Mouse (Mus musculus): ENCODE data around the gene Slx4. TPM values are rescaled to one million over a fixed set of nuclear protein-coding genes. Genes with fewer than 3 reads are reported as not detected.
A peak's percentile ranks its signal among the peaks of the same experiment; 100 is the strongest.
"Not testable (repeated sequence)": the region's sequence is repeated elsewhere in the genome, so short reads cannot be mapped to it uniquely, and the experiment has no call there.

The Slx4 gene
- 1 to 10 TPM; 6.0 to 9.2 (median 8.3) TPM for total RNA-seq (2022)

DNA sequence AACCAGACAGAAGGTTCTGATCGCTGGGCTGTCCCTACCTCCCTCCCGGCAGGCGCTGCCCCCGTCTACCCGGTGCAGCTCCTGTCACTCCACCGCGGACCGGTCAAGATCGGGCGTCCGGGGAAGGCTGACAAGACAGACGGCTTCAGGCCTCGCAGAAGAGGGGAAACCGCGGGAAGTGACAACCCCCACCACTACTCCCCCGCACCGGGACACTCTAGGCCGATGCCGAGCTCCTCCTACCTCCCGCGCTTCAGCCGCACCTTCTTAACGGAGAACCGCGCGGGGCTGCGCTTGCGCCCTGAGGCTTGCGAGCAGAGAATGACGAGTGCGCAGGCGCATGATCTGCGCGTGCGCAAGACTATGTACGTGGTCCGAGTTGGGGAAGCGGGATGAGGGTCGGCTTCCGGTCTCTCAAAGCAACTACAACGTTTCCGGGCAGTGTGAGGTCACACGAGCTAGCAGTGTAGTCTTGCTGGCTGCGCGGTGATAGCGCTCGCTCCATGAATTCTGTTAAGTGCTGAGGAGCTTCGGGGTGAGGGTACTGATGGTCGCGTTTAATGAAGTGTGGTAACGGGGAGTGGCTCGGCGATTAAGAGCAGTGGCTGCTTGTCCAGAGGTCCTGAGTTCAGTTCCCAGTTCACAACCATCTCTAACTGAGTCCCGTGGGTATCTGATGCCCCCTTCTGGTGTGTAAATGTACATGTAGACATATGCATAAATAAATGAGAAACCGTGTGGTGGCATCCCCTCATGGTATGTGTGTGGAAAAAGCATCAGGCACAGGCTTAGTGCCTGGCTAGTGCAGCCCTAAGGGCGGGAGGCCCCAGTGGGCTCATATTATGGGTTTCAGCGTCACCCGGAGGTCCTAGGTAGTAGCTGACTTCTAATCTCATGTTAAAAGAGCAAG lies at the start of gene Slx4:
Gene Slx4 (minus strand): TSS at position 282 of the 910 bp plus-strand sequence.
- DNase-seq (ENCODE audit: low spot score) = peak; percentile 93

DNA sequence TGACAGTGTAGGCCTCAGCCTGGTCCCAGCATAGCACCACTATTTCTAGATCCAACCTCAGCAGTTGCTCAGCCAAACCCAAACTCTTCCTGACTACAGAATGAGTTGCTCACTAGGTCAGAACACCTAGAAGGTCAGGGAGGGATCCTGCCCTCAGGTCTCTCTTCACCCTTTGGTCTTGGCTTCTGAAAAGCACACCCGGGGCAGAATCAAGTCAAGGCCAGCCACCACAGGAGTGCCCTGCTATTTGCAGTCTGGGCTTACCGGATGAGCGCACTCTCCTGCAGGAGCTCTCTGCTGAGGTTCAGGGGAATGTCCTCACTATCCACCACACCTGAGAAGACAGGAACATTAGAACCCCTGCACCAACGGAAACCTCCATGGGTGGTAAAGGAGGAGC lies 49.0 kb upstream of the Slx4 start:
- DNase-seq (ENCODE audit: low spot score) = no peak

DNA sequence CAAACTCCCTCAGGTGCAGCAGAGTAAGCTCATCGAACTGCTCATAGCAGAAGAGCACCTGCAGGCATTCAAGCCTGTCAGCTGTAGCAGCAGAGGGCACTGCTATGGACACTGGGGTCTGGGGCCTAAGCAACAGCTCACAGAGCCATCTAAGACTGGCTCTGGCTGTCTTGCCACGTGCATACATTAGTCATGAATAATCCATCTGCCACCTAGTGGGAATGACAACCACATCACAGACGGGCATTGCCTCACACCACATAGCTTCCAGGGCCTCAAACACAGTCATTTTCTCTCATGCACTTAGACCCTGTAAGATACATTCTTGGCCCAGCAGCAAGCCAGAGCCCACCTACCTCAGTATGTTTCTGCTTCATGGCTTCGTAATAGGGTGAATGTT lies 42.0 kb upstream of the Slx4 start:
- DNase-seq (ENCODE audit: low spot score) = no peak

DNA sequence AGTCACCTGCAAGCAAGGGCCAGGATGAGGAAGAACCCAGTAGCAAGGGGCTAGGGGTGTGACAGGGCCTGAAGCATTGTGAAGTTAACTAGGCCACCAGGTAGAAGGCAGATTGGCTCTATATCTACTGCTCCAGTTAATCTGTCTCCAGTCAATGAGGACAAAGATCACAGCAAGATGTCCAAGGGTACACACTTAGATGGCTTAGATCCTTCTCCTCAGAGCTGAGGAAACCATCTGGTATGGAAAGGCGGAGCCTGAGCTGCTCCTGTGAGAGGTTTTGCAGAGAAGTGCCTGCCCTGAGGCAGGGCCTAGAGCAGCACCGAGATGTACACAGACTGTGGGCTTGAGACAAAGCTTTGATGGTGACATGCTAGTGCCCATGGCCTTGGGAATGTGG lies 40.5 kb upstream of the Slx4 start:
- no peak for DNase-seq (ENCODE audit: low spot score)

DNA sequence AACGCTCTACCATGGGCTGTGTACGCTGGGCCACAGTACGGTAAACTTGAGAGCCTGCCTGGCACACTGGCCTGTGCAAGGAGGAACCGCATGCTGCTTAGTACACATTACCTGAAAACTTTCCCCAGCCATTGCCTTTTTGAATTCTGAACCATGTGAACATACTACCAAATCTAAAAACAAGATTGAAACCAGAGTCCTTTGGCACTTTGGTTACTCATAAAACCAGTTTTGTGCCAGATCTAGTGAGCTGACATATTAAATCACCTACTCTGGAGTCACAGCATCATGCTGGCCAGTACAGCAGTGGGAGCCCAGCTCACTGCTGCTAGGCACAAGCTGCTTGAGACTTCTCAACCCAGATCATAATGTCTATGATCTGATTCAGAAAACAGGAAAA lies 38.1 kb upstream of the Slx4 start:
- DNase-seq (ENCODE audit: low spot score) = no peak

DNA sequence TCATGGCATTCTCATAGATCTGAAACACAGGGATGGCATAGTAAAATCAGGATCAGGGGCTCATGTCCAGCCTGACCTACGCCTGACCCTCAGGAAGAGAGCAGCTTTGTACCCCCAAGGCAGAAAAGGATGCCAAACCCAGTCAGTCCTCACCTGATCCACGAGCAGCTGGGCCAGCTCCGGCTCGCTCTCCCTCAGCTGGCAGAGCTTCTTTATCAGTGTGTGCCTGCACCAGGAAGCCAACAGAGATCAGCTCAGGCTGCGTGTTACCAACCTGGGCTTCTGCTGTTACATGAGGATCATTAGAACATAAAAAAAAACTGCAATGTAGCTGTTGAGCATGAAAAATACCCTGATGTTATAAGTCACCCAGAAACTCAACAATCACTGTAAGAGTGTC lies 36.6 kb upstream of the Slx4 start:
- no peak for DNase-seq (ENCODE audit: low spot score)

DNA sequence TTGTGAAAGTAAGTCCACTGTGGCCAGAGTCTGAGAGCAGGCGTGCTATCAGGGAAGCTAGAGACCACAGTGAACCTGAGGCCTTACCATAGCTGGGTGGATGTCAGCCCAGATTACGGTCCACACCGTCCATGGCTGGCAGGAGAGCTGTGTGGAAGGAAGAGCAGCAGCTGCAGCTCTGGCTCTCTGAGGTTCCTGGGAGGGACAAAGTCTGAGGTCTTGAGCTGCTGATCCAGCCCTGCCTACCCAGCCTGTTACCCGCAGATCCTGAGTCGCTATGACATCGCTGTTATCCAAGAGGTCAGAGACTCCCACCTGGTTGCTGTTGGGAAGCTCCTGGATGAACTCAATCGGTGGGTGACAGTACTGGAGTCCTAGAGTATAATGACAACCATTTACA lies 34.1 kb upstream of the Slx4 start:
- DNase-seq (ENCODE audit: low spot score) = no peak

DNA sequence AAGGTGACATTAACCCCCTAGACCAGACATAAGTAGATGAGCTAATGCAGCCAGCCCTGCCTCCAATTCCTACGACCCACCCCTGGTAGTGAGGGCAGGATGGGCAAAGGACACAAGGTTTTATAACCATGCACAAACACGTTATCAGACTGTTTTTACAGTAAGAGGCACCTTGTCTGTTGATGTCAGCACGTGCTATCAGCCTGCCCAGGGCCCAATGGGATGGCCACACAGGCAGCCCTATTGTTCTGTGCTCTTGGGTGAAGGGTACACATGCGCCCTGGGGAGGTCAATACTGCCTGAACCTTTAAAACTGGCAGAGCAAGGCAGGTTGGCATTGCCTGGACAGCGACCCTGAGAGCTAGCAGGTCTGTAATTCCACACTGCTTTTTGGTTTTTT lies 33.2 kb upstream of the Slx4 start, which contains the start of gene Dnase1:
Gene Dnase1 (plus strand): TSS at position 136 of the 400 bp plus-strand sequence.
- no peak for DNase-seq (ENCODE audit: low spot score)

DNA sequence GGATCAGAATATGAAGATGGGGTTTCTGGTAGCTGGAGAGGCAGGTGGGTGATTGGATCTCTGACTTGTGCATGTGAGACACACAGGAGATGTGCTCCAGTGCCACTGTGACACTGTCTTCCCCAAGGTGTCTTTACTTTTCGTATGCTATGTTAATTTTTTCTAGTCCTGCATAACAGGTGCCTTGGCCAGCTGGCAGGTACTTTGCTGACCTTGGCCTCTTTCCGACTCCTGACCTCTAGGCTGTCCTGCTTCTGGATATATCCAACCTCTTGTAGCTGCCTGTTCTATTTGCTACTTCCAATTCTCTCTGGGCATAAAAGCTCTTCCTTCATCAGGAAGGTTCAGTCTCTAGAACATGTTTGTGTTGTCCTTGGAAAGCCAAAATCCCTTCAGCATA lies 32.0 kb upstream of the Slx4 start:
- no peak for DNase-seq (ENCODE audit: low spot score)

DNA sequence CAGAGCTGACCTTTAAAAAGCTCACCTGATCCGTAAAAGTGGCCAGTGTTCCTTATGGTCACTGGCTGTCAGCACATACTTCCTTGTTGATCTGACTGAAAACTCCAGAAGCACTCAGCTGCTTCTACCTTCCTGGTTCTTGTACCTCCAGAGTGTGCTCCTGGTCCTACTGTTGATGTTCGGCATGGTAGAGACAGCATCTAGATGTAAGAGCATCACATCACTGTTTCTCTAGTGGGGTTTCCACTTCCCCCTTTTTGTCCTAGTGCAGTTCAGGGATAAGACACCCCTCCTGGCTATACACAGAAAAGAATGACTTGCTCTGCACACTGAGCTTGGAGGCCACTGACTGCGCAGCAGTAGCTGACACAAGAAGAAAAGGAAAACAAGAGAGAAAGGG lies 30.9 kb upstream of the Slx4 start:
- DNase-seq (ENCODE audit: low spot score) = no peak

DNA sequence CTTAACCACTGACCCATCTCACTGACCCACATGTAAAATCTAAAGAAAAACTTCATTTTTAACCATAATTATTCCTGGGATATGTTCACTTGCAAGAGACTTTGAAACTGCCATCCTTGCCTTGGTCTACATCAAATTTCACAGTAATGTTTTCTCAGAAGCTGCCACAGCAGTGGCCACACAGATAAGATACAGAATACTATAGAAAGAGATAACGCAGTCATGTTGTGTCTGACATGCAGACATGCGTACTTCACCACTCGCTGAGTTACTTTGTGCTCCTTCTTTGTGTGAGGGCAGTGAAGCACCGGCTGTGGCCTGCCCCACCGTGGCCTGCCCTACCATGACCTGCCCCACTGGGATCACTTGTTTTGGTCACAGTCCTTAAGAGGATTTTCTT lies 30.4 kb upstream of the Slx4 start:
- DNase-seq (ENCODE audit: low spot score) = no peak

DNA sequence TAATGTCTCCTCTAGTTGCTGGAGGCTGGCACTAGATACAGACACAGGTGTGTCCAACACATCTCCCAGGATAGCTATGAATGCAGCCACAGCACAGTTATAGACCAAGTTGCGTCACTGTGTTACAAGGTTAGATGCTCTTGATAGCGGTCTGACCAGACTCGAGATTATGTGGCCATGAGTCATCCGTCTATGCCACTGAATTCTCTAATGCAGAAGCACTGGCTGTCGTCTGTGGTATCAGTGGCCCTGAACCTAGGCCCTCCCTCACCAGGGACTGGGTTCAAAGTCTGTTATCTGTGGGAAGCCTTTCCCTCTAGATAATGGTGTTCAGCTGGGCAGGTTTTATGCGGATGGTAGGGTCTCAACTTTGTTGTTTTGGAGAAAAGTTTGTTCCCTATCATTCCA lies 28.8 kb upstream of the Slx4 start:
- no peak for DNase-seq (ENCODE audit: low spot score)

DNA sequence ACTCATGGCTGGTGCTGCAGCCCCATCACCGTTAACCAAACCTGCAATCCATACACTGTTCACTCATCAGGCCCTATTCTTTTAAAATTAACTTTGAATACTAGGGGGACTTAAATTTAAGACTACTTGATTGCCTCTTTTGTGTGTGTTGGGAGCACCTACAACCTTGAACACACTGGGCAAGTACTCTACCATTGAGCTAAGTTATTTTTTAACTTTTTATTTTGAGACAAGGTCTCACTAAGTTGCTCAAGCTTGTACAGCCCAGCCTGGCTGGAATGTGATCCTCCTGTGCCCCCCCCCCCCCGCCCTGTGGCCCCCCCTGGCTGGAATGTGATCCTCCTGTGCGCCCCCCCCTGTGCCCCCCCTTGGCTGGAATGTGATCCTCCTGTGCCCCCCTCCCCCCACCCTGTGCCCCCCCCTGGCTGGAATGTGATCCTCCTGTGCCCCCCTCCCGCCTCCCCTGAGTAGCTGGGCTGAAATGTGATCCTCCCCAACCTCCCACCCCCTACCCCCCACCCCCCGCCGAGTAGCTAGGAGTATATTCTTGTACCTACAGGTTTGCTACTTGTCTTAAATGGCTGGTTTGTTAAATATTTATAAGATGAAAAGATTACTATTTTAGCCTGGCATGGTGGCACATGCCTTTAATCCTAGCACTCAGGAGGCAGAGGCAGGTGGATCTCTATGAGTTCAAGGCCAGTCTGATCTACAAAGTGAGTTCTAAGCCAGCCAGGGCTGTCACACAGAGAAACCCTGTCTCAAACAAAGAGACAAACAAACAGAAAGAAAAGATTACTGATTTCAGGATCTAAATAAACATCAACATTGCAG lies 28.1 kb upstream of the Slx4 start:
- DNase-seq (ENCODE audit: low spot score) = no peak

DNA sequence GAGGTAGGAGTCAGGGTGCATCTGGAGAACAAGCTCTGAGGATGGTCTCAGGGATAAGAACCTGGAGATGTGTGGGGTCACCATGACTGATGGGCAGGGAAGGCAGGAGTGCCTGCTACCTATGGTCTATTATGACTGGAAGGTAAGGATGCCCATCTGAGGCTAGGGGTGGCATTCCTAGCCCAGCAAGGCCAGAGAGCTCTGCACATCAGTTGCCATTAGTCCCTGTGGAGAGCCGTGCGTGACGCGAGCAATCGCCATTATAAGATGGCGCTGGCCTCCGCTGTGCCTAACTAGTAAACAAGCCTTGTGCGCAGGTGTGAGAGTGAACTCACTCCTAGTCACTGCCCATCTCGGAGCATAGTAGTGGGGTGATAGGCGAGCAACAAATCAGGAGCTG lies 26.9 kb upstream of the Slx4 start:
- DNase-seq (ENCODE audit: low spot score) = no peak

DNA sequence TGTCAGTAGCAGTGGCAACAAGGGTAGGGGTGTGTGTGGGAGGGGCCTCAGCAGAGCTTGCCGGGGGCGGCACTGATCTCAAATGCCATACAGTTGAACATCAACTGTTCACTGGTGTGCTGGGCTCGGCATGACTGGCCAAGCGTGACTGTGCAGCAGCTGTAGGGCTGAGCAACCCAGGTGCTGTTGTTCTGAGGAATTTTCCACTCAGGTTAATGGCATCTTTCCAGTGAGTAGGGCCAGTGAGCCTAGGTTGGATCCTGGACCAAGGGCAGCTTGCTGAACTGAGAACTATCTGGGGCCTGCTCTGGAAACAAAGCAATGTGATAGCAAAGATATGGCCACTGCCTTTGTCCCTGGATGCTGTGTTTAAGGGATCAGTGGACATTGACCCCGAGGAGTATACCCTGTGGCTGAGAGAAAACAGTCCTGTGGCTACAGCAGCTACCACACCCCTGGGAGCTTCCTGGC lies 25.8 kb upstream of the Slx4 start:
- no peak for DNase-seq (ENCODE audit: low spot score)

DNA sequence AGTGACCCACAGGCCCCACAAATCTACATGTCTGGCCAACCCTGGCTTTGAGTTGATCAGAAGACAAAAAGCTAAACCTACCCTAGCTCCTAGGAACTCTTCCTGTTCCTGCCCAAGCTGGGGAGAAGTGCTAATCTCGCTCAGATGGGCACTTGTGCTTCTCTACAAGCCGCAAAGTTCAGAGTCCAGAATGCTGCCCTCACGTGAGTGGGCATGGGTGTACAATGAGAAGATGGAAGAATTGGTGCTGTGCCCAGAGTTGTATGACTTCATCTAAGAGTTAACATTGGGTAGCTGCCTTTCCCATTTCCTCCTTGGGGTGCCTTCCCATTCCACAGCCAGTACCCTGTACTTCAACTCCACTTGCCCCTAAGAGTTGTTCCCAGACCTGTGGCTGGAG lies 23.6 kb upstream of the Slx4 start:
- no peak for DNase-seq (ENCODE audit: low spot score)

DNA sequence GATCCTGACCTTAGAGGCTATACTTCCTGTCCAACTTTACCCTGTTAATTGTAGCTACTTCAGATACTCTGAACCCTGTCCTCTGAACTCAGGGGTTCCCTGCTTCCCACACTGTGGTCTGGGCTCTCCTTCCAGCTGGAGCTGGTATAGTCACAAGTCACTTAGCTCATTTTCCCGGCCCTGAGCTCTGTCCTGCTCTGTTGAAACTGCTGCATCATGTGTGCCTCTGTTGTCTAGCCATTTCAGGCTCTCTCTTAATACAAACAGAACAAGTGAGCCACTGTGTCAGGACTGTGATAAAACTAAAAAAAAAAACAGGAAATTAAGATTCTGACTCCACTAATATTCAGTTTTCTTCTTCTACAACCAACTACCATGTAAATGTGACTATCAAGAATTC lies 23.1 kb upstream of the Slx4 start:
- no peak for DNase-seq (ENCODE audit: low spot score)

DNA sequence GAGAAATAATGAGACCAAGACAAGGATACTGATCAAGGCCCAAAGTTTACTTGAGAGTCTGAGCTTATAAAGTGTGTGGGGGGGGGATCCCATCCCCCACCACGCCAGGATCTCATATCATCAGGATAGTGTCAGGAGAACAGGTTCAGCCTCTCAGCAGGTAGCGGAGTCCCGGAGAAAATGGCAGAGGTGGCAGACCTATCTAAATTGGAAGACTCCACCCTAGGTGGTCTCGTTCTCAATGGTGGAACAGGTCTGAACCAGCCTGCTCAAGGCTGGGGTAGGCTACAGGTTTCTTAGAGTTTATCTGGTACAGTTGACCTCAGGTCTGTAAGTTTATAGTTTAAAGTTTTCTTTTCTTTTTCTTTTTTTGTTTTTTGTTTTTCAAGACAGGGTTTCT lies 19.1 kb upstream of the Slx4 start:
- no peak for DNase-seq (ENCODE audit: low spot score)

DNA sequence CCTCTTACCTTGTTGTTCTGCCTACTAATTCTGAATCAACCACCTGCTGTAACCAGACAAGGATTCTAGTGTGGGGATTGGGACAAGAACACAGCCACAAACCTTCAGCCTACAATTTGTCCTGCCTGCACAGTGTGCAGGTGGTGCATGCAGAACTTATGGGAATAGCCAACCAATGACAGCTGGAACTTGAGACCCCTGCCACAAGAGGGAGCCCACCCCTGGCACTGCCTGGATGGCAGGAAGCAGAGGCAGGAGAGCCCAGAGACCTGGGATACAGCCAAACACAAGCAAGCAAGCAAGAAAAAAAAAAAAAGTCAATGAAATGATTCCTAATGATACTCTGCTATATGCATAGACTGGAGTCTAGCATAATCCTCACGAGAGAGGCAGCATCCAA lies 17.7 kb upstream of the Slx4 start:
- no peak for DNase-seq (ENCODE audit: low spot score)

DNA sequence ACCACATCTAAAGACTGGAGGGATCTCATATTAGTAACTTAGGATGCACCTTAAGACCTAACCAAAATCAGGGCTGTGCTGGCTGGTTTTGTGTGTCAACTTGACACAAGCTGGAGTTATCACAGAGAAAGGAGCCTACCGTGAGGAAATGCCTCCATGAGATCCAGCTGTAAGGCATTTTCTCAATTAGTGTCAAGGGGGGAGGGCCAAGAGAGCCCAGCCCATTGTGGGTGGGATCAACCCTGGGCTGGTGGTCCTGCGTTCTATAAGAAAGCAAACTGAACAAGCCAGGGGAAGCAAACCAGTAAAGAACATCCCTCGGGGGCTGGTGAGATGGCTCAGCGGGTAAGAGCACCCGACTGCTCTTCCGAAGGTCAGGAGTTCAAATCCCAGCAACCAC lies 13.9 kb upstream of the Slx4 start:
- not testable (repeated sequence) for DNase-seq (ENCODE audit: low spot score)

DNA sequence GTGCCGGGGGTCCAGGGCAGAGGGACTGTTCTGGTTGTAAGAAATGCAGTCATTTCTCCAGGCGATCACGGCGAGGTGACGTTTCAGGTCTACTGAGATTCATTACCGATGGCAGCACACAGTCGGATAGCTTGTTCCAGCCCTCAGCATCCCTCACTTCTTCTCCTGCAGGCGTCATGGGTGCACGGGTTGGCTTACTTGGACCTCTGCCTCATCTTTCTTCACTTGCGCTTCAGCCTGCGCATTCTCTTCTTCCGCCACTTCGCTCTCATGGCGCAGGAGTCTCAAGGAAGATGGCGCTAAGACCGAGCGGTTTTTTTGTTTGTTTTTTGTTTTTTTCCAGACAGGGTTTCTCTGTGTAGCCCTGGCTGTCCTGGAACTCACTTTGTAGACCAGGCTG lies 13.2 kb upstream of the Slx4 start:
- DNase-seq (ENCODE audit: low spot score) = not testable (repeated sequence)

DNA sequence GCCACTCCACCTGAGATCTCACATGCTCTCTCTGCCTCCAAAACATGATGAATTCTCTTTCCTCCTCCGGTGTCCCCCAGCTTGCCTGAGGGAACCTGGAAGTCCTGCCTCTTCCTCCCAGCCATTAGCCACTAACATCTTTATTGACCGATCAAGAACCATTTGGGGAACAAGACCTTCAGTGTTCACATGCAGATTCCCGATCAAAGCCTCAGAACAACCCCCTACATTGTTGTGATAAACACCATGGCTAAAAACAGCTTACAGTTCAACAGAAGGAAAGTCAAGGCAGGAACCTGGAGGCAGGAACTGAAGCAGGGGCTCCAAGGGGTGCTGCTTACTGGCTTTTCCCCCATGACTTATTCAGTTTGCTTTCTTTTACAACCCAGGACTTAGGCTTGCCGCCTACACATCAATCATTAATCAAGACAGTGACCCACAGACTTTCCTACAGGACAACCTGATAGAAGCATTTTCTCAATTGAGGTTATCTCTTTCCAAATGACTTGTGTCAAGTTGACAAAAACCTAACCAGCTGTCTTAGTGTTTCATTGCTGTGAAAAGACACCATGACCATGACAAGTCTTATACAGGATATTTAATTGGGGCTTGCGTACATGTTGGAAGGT lies 10.6 kb upstream of the Slx4 start:
- no peak for DNase-seq (ENCODE audit: low spot score)

Data from heart, adult 8-10 months (tissue).